Mouse (Mus musculus): ENCODE data around the gene Zfp422. TPM values are rescaled to one million over a fixed set of nuclear protein-coding genes. Genes with fewer than 3 reads are reported as not detected.

The Zfp422 gene
- polyA plus RNA-seq, 1 experiment from 2014 or later = 240 TPM

Small RNA genes lying within 50 kb of the gene (microRNA-seq; reads per million reads assigned to microRNA genes)
- not detected for gene Mir7043

Other genes starting within 250 kb of the Zfp422 start
- gene Alox5, start 167.8 kb downstream of the Zfp422 start, polyA plus RNA-seq (2014; fragmentation: Nextera tagmentation; extraction: Ambion mirVana) = 0.07 and 0.41 TPM in 2 replicates
- gene Olfr211, start 139.9 kb downstream of the Zfp422 start, polyA plus RNA-seq (2014; fragmentation: Nextera tagmentation; extraction: Ambion mirVana) = not detected in 2 replicates
- gene Olfr212, start 122.5 kb downstream of the Zfp422 start, polyA plus RNA-seq (2014; fragmentation: Nextera tagmentation; extraction: Ambion mirVana) = not detected in 2 replicates
- not detected in 2 replicates for gene Olfr213, start 90.5 kb downstream of the Zfp422 start, polyA plus RNA-seq (2014; fragmentation: Nextera tagmentation; extraction: Ambion mirVana)
- gene Gm5580, start 77.9 kb downstream of the Zfp422 start, polyA plus RNA-seq (2014; fragmentation: Nextera tagmentation; extraction: Ambion mirVana) = 0.60 and 0.64 TPM in 2 replicates
- not detected in 2 replicates for gene Olfr214, start 74.8 kb downstream of the Zfp422 start, polyA plus RNA-seq (2014; fragmentation: Nextera tagmentation; extraction: Ambion mirVana)
- gene Olfr215, start 44.8 kb downstream of the Zfp422 start, polyA plus RNA-seq (2014; fragmentation: Nextera tagmentation; extraction: Ambion mirVana) = not detected in 2 replicates
- gene Depp1, start 21.6 kb upstream of the Zfp422 start, polyA plus RNA-seq (2014; fragmentation: Nextera tagmentation; extraction: Ambion mirVana) = 23.1 and 27.5 TPM in 2 replicates
- gene Rassf4, start 45.0 kb upstream of the Zfp422 start, polyA plus RNA-seq (2014; fragmentation: Nextera tagmentation; extraction: Ambion mirVana) = 5.4 and 7.8 TPM in 2 replicates
- gene Tmem72, start 87.9 kb upstream of the Zfp422 start, polyA plus RNA-seq (2014; fragmentation: Nextera tagmentation; extraction: Ambion mirVana) = 1.4 and 1.8 TPM in 2 replicates

Data from kidney, embryonic 14.5 days (tissue).